Mouse (Mus musculus) CH12.LX (cell line): Measurements from ENCODE around the gene Nos2. TPM values are rescaled to one million over a fixed set of nuclear protein-coding genes. Genes with fewer than 3 reads are reported as not detected.

Source experiments
- DNase-seq: peaks from one replicate; pipeline ENCODE4 v3.0.0-alpha.2; 2013; ENCODE audit errors: extremely low read depth
- H3K27ac ChIP-seq: 2 replicates; pipeline ENCODE4 v1.5.1; 2012; ENCODE audit warnings: low read depth, mild to moderate bottlenecking, control low read depth, moderate library complexity; ENCODE audit not compliant: insufficient read depth
- H3K27me3 ChIP-seq: replicated peaks from 2 replicates; pipeline ENCODE3; 2012; ENCODE audit warnings: inconsistent platforms
- H3K36me3 ChIP-seq, 2 experiments: replicated peaks in 1 of 2; 2 replicates each; pipeline versions ENCODE3 to v1.6.1; 2012; ENCODE audit warnings: inconsistent platforms in 1 of 2, low read length in 1 of 2, mild to moderate bottlenecking in 1 of 2, mixed read lengths in 1 of 2, moderate library complexity in 1 of 2; ENCODE audit not compliant: control insufficient read depth in 1 of 2, insufficient read depth in 1 of 2
- H3K4me1 ChIP-seq, 2 experiments: 2 replicates each; pipeline ENCODE4 v1.6.1; 2012; ENCODE audit warnings: inconsistent platforms in 1 of 2, moderate library complexity in 1 of 2; ENCODE audit not compliant: insufficient read depth in 2 of 2, control insufficient read depth in 1 of 2
- H3K4me2 ChIP-seq: 2 replicates; pipeline ENCODE4 v1.6.1; 2012; ENCODE audit warnings: low read depth, mild to moderate bottlenecking, control low read depth; ENCODE audit not compliant: poor library complexity, insufficient read depth, severe bottlenecking
- H3K4me3 ChIP-seq, 3 experiments: fragments of 150-350 bp in 1 of 3; sonication (generic) in 1 of 3; replicated peaks in 1 of 3; 2 replicates each; pipeline versions ENCODE3 to v1.5.1; 2011 to 2012; ENCODE audit warnings: low read depth in 2 of 3, low read length in 2 of 3, mild to moderate bottlenecking in 2 of 3, moderate library complexity in 2 of 3, control low read depth in 1 of 3, improper control_type of control experiment in 1 of 3, inconsistent platforms in 1 of 3, mixed read lengths in 1 of 3; ENCODE audit not compliant: poor library complexity in 1 of 3
- H3K79me2 ChIP-seq: replicated peaks from 2 replicates; pipeline ENCODE4 v1.6.1; 2012; ENCODE audit warnings: mild to moderate bottlenecking, moderate library complexity; ENCODE audit not compliant: control insufficient read depth, poor library complexity, insufficient read depth, severe bottlenecking; ENCODE audit errors: extremely low read depth
- H3K9ac ChIP-seq: 2 replicates; pipeline ENCODE4 v1.6.1; 2012; ENCODE audit warnings: low read depth, mild to moderate bottlenecking, control low read depth, moderate library complexity; ENCODE audit not compliant: insufficient read depth
- H3K9me3 ChIP-seq: replicated peaks from 2 replicates; pipeline ENCODE3; 2012; ENCODE audit warnings: low read length, inconsistent platforms, mixed read lengths
- BHLHE40 ChIP-seq: IDR thresholded peaks from 2 replicates; pipeline ENCODE4 v1.6.1; 2011; ENCODE audit warnings: mild to moderate bottlenecking, low read depth, low read length, improper control_type of control experiment
- CHD1 ChIP-seq: IDR thresholded peaks from 2 replicates; pipeline ENCODE4 v1.6.1; 2012; ENCODE audit warnings: low read depth, low read length, improper control_type of control experiment, inconsistent platforms
- CHD2 ChIP-seq: IDR thresholded peaks from 2 replicates; pipeline ENCODE4 v1.6.1; 2011; ENCODE audit warnings: low read length, improper control_type of control experiment
- E2F4 ChIP-seq: IDR thresholded peaks from 2 replicates; pipeline ENCODE4 v1.6.1; 2011; ENCODE audit warnings: low read depth, low read length, improper control_type of control experiment; ENCODE audit not compliant: insufficient replicate concordance
- EP300 ChIP-seq: IDR thresholded peaks from 2 replicates; pipeline ENCODE4 v1.6.1; 2011; ENCODE audit warnings: low read length, improper control_type of control experiment
- ETS1 ChIP-seq: conservative IDR thresholded peaks from 2 replicates; pipeline ENCODE4 v1.6.1; 2012; ENCODE audit warnings: low read depth, mild to moderate bottlenecking, inconsistent platforms, low read length, improper control_type of control experiment, moderate library complexity
- IRF4 ChIP-seq: IDR thresholded peaks from 2 replicates; pipeline ENCODE4 v1.6.1; 2014; ENCODE audit warnings: low read depth, mild to moderate bottlenecking, inconsistent platforms, low read length, improper control_type of control experiment
- JUN ChIP-seq: IDR thresholded peaks from 2 replicates; pipeline ENCODE4 v1.6.1; 2011; ENCODE audit warnings: low read depth, mild to moderate bottlenecking, low read length, improper control_type of control experiment, moderate library complexity; ENCODE audit not compliant: insufficient read depth
- JUND ChIP-seq: conservative IDR thresholded peaks from 2 replicates; pipeline ENCODE4 v1.6.1; 2011; ENCODE audit warnings: low read depth, low read length, improper control_type of control experiment
- KAT2A ChIP-seq: IDR thresholded peaks from 2 replicates; pipeline ENCODE4 v1.6.1; 2012; ENCODE audit warnings: low read length, improper control_type of control experiment, inconsistent platforms; ENCODE audit not compliant: insufficient replicate concordance
- MAFK ChIP-seq: IDR thresholded peaks from 2 replicates; pipeline ENCODE4 v1.6.1; 2011; ENCODE audit warnings: low read length, improper control_type of control experiment; ENCODE audit not compliant: insufficient replicate concordance
- MAX ChIP-seq: IDR thresholded peaks from 2 replicates; pipeline ENCODE4 v1.6.1; 2011; ENCODE audit warnings: low read length, improper control_type of control experiment
- MAZ ChIP-seq: IDR thresholded peaks from 2 replicates; pipeline ENCODE4 v1.6.1; 2012; ENCODE audit warnings: low read depth, mild to moderate bottlenecking, inconsistent platforms, low read length, improper control_type of control experiment, moderate library complexity
- MEF2A ChIP-seq: IDR thresholded peaks from 2 replicates; pipeline ENCODE4 v1.6.1; 2014; ENCODE audit warnings: low read depth, mild to moderate bottlenecking, inconsistent platforms, low read length, improper control_type of control experiment, borderline replicate concordance
- MYC ChIP-seq: IDR thresholded peaks from 2 replicates; pipeline ENCODE4 v1.6.1; 2011; ENCODE audit warnings: low read depth, mild to moderate bottlenecking, improper control_type of control experiment, low read length
- NELFE ChIP-seq: IDR thresholded peaks from 2 replicates; pipeline ENCODE4 v1.6.1; 2011; ENCODE audit warnings: low read depth, low read length, improper control_type of control experiment
- NRF1 ChIP-seq: IDR thresholded peaks from 2 replicates; pipeline ENCODE4 v1.6.1; 2014; ENCODE audit warnings: low read depth, mild to moderate bottlenecking, inconsistent platforms, low read length, improper control_type of control experiment, moderate library complexity
- PAX5 ChIP-seq: IDR thresholded peaks from 2 replicates; pipeline ENCODE4 v1.6.1; 2012; ENCODE audit warnings: low read length, inconsistent platforms, mixed read lengths
- POLR2AphosphoS2 ChIP-seq: IDR thresholded peaks from 2 replicates; pipeline ENCODE4 v1.6.1; 2011; ENCODE audit warnings: low read depth, low read length, improper control_type of control experiment
- RAD21 ChIP-seq: IDR thresholded peaks from 2 replicates; pipeline ENCODE4 v1.6.1; 2011; ENCODE audit warnings: low read depth, mild to moderate bottlenecking, low read length, improper control_type of control experiment, moderate library complexity
- RCOR1 ChIP-seq: conservative IDR thresholded peaks from 2 replicates; pipeline ENCODE4 v1.6.1; 2012; ENCODE audit warnings: low read depth, mild to moderate bottlenecking, inconsistent platforms, low read length, improper control_type of control experiment
- SIN3A ChIP-seq: IDR thresholded peaks from 2 replicates; pipeline ENCODE4 v1.6.1; 2012; ENCODE audit warnings: low read length, improper control_type of control experiment, inconsistent platforms
- SMC3 ChIP-seq: IDR thresholded peaks from 2 replicates; pipeline ENCODE4 v1.6.1; 2011; ENCODE audit warnings: low read depth, low read length, improper control_type of control experiment
- TBP ChIP-seq: conservative IDR thresholded peaks from 2 replicates; pipeline ENCODE4 v1.6.1; 2011; ENCODE audit warnings: low read depth, low read length, improper control_type of control experiment
- UBTF ChIP-seq: IDR thresholded peaks from 2 replicates; pipeline ENCODE4 v1.6.1; 2012; ENCODE audit warnings: low read depth, mild to moderate bottlenecking, inconsistent platforms, low read length, improper control_type of control experiment, moderate library complexity
- USF1 ChIP-seq: IDR thresholded peaks from 2 replicates; pipeline ENCODE4 v1.6.1; 2014; ENCODE audit warnings: low read depth, mild to moderate bottlenecking, inconsistent platforms, low read length, improper control_type of control experiment
- USF2 ChIP-seq: conservative IDR thresholded peaks from 2 replicates; pipeline ENCODE4 v1.6.1; 2011; ENCODE audit warnings: low read depth, low read length, improper control_type of control experiment
- dilution Hi-C: fragments of 300-500 bp; cut with MboI; formaldehyde crosslinking; loops from 2 replicates; pipeline ENCODE4 v1.14.3; 2020; ENCODE audit warnings: low sequenced_read_pairs; ENCODE audit not compliant: extremely low pct_unique_long_range_greater_than_20kb, extremely low pct_ligation_motif_present
- in situ Hi-C: fragments of 300-500 bp; cut with MboI; formaldehyde crosslinking; loops from 3 replicates; pipeline ENCODE4 v1.14.3; 2019; ENCODE audit warnings: low sequenced_read_pairs, low pct_ligation_motif_present, low pct_unique_long_range_greater_than_20kb, mixed read lengths
- polyA plus RNA-seq: library from polyadenylated mRNA; unstranded; fragments of >175 nt; gene quantifications from 2 replicates; pipeline ENCODE4 v1.2.1, GENCODE M21; 2012; ENCODE audit warnings: low read depth; ENCODE audit not compliant: insufficient read length
- total RNA-seq, 2 experiments: library from RNA; depleted of rRNA; stranded (reverse); fragments of 300-350 nt in 1 of 2; fragments of >200 nt in 1 of 2; gene quantifications; 2 replicates each; pipeline ENCODE4 v1.2.3; 2012 to 2014

Gene Nos2
- total and polyA plus RNA-seq, 3 experiments, result 1.6 to 3.4 (median 1.8) TPM

DNA sequence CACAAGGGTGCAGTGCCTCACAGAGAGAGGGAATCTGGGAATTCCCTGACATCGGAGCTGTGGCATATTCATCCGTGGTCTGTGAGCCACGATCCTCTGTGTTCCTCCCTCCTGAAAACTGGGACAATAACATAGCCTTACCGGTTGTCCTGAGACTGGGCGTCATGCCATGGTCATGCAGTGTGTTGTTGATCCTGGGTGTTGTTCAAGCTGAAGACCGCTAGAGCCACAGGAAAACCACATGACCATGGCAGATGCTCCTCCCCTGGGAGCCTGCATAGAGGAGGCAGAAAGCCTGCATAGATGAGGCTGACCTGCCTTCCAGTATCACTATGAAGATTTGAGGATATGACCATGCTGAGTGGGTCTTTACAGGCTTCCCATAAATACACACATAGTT lies 5.1 kb upstream of the Nos2 start:
- H3K27ac ChIP-seq, result no peak overlapping the region
- dilution Hi-C loops (no loop called here), in situ Hi-C loops (no loop called here)
- no peaks in the 10 kb centered on the region for H3K79me2 ChIP-seq
- H3K4me1 ChIP-seq, result peaks cover 24 to 46% of the 10 kb centered on the region in 2 experiments
- H3K4me2 ChIP-seq, result no peak overlapping the region
- no peak overlapping the region for H3K9ac ChIP-seq
- no peak for TF ChIP-seq E2F4
- TF ChIP-seq SMC3, result no peak
- TF ChIP-seq EP300, result peak; percentile 31; the same call in 1 of the 2 replicates
- no peak for TF ChIP-seq KAT2A
- H3K36me3 ChIP-seq, result no peaks in the 10 kb centered on the region
- no peaks in the 10 kb centered on the region for H3K27me3 ChIP-seq
- H3K9me3 ChIP-seq, result no peaks in the 10 kb centered on the region
- H3K4me3 ChIP-seq, result no peak overlapping the region
- no peak for DNase-seq

GRCm38 (mm10) chr11:78916410-78916809 lies 4.2 kb upstream of the Nos2 start:
- in situ Hi-C loops (no loop called here), dilution Hi-C loops (no loop called here)
- peaks cover 26 to 56% of the 10 kb centered on the region in 2 experiments for H3K4me1 ChIP-seq
- H3K4me2 ChIP-seq, result no peak overlapping the region
- H3K36me3 ChIP-seq, result no peaks in the 10 kb centered on the region
- H3K4me3 ChIP-seq, result no peak overlapping the region
- H3K9ac ChIP-seq, result no peak overlapping the region
- no peaks in the 10 kb centered on the region for H3K27me3 ChIP-seq
- H3K27ac ChIP-seq, result no peak overlapping the region
- H3K9me3 ChIP-seq, result no peaks in the 10 kb centered on the region
- peak; percentile 41 for DNase-seq
- no peaks in the 10 kb centered on the region for H3K79me2 ChIP-seq
- TF ChIP-seq JUN (peak; percentile 22; the same call in 1 of the 2 replicates), CHD1 (no peak), MEF2A (0 out of 2 replicates have a peak, but pooled peaks have one; percentile 13), EP300 (peak; percentile 58), ETS1 (peak; percentile 64; the same call in 1 of the 2 replicates), NRF1 (no peak), USF1 (peak; percentile 13; the same call in 1 of the 2 replicates), MAX (no peak), POLR2AphosphoS2 (no peak), RAD21 (no peak), USF2 (peak; percentile 31), TBP (no peak), E2F4 (no peak), PAX5 (no peak), MYC (no peak), RCOR1 (no peak), JUND (peak; percentile 46; the same call in 1 of the 2 replicates), IRF4 (peak; percentile 71; the same call in 1 of the 2 replicates), CHD2 (no peak), NELFE (no peak), UBTF (no peak), MAZ (no peak), BHLHE40 (peak; percentile 13; the same call in 1 of the 2 replicates), SIN3A (no peak), MAFK (no peak)
